Mouse (Mus musculus) layer of hippocampus, adult 9-10 months (tissue): ENCODE data around the gene Hacd2.

ENCODE experiments used
- DNase-seq: peaks from one replicate; pipeline ENCODE4 v3.0.0; 2022; ENCODE audit warnings: low spot score

Hacd2 gene

GRCm38 (mm10) chr16:35007361-35007760 lies 14.9 kb upstream of the Hacd2 start:
- DNase-seq, result no peak

DNA sequence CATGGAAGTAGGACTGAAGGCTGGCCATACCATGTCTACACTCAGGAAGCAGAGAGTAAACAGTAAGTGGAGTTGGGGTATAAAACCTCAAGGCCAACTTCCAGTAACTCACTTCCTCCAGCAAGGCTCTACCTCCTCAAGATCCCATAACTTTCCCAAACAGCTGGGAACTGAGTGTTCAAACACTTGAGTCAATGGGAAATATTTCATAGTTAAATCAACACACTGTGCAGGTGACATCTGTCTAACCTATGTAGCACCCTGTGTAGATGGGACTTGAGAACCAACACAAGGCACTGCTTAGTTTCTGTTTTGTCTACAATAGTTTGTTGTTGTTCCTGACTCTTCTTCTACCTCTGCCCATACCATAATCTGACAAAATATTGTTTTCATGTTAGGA lies 13.8 kb upstream of the Hacd2 start:
- no peak for DNase-seq

GRCm38 (mm10) chr16:35013501-35013900 lies 8.7 kb upstream of the Hacd2 start:
- DNase-seq, result no peak

DNA sequence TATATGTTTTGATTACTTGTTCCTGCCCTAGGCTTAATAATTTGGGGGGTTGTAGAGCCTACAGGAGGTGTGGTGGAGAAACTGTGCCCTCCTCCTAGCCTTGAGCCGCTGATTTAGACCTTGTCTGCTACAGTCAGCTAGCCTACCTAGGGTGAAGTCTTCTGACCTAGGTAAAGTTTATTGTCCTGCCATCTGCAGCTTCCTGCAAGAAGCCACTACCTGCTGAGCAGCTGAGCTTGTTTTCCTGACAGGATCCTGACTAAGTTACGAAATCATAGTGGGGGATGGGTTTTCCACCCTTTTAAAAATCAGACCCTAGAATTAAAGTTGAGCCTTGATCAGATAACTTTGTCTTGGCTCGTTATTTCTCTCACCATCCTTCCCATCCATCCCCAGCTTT lies 5.7 kb upstream of the Hacd2 start:
- DNase-seq, result no peak

GRCm38 (mm10) chr16:35018470-35018974 lies 3.7 kb upstream of the Hacd2 start:
- DNase-seq, result no peak

DNA sequence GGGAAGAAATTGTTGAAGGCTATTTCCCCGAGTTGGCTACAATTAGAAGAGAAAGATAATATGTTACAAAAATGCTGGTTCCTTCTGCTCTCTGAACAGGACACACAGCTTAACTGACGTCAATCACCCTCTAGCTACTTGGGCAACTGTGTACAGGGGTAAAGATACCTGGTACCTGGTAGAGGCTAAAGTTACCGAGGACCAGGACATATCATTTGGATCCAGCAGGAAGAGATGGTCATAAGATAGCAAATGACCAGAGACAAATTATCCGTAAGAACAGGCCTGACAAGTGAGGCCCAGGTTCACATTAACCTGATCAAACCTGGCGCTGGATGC lies 356 bp upstream of the Hacd2 start:
- DNase-seq, result no peak

- no peak for DNase-seq
Observed at GRCm38 (mm10) chr16:35023138-35023735, 1.0 kb downstream of the Hacd2 start.

- DNase-seq, result no peak
Observed at GRCm38 (mm10) chr16:35024300-35024699, 2.1 kb downstream of the Hacd2 start.

GRCm38 (mm10) chr16:35025347-35025746 lies 3.1 kb downstream of the Hacd2 start:
- no peak for DNase-seq

DNA sequence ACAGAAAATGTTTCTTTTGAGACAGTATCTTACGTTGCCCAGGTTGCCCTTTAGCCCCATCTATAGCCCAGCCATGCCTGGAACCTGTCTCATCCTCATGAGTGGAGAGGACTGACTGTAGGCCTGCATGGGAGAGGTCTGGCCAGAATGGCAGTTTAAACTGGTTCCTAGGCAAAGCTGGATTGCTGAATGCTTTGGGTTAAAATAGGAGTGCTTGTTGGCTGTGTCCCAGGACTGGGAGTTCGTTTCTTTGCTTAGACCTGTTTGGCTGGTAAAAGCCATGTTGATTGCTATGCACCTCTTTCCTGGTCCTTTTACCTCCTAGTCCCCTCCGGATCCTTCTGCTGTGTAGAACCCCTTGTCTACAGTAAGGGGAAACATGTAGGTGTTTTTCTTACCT lies 11.0 kb downstream of the Hacd2 start:
- DNase-seq, result no peak

DNA sequence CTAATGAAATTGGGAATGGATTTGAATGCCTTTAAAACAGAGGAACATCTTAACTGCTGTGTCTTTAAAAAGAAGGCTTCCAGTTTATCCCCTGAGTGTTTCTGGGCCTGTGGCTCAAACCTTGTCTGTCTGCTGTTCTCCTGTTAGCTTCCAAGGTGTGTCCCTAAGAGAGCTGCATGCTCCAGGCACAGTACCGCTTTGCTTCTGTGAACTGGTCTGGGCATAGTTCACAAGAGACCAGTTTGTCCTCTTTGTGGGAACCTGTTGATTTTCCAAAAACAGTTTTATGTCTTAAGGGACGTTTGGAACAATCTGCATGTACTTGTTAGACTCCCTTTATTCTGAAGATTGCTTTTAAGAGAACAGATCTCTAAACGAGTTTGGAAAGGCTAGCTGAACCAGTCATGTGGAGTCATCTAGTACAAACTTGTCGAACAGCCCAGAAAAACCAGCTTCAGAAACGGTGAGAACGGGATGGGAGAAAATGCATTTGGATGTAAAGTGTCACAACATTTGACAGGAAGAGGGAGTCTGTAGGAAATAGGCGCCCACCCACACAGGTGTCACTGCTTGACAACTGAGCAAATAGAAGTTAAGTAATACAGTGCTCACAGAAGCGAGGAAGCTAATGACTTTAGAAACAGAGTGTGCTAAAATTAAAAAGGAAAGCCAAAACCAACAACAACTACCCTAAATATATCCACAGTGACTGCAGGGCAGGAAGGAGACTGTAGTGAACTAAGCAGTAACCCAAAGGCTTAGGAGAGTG lies 11.8 kb downstream of the Hacd2 start:
- no peak for DNase-seq

GRCm38 (mm10) chr16:35034971-35035370 lies 12.7 kb downstream of the Hacd2 start:
- DNase-seq, result no peak

- no peak for DNase-seq
Observed at GRCm38 (mm10) chr16:35036754-35037153, 14.5 kb downstream of the Hacd2 start.

- DNase-seq, result no peak
Observed at GRCm38 (mm10) chr16:35038343-35039057, 16.3 kb downstream of the Hacd2 start.

DNA sequence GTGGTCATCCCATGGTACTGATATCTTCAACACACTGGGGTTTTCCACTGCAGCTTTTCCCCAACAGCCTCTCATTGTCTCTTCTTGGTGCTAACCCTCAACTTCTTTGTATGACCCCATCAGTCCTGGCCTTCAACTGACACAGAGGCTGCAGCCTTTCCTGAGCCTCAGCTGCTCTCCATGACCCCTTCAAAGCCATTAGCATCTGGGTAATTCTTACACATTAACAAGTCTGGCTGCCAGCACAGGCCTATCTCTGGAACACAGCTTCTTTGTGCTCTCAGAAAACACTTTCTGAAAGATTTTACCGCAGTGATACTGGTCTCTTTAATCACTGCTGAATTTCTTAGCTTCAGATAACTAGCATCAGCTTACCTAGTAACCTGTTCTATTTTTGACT lies 17.9 kb downstream of the Hacd2 start:
- no peak for DNase-seq

DNA sequence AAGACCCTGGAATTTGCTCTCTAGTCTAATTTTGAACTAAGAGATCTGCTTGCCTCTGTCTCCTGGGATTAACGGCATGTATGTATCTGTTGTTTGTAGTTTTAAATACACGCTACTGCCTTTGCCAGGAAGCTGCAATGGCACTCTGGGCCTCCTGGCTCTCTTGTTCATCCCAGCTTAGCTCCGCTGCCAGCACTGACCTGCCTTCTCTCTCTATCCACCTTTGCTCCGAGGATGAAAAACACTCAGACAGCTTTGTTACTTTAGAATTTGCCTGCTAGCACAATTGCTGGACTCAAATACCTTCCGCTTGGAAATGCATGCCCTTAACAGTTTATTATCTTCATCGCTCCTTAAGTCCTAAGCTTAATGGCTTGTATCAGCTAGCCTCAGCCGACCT lies 18.8 kb downstream of the Hacd2 start:
- DNase-seq, result no peak

DNA sequence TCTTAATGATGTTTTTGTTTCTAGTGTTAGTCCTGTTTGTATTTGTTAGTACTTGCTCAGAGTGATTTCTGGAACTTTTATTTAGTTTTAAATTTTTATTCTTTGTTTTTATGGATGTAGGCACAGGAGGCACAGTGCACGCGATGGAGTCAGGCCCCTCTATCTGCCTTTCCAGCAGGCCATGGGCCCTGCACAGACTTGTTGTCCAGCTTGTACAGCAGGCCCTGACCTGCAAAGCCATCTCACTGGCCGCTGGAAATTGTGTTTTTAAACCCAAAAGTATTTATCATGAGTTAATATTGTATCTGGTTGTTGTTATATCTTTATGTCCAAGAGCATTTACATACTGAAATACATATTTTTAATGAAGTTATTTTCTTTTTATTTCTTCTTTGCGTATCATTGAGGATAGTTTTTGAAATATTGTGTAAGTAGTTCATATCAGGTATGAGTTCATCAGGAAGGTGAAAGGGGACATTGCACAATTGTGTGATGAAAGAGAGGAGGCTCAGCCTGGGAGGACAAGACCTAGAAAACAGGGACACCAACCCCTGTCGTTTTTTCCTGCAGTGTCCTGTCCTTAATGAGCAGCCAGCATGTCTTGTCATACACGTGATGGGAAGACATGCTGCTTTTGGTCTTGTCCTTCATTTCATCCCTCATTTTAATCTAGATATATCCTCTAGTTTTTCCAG lies 24.0 kb downstream of the Hacd2 start:
- DNase-seq, result no peak

DNA sequence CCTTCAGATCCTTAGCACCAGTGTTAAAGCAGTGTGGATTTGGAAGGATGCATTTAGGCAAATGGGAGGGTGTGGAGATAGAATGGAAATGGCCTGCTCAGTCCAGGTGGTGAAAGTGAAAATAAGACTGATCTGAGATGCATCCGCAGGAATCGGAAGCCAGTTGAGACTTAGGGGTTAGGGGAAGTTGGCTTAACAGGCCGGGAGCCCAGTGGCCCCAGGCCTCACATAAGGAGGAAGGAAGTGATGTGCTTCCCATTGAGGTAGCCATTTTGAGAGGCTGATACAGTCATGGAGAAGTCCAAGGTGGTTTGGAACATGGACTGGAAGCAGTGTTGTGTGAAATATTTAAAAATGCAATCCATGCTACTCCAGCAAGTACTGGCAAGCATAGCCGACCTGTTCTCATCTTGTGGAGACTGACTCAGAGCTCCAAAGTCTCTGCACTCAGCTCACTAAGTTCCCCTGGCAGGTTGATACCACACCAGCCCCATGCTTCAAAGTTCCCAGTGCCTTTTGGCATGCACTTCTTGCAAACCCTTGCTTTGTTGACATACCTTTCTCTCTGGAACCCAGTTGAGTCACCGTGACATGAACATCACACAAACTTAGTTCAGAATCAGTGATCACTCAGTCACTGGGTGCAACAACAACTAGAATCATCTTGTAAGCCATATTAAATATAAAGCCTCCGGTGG lies 25.2 kb downstream of the Hacd2 start:
- DNase-seq, result no peak

- DNase-seq, result no peak
Observed at GRCm38 (mm10) chr16:35051066-35051465, 28.8 kb downstream of the Hacd2 start.

DNA sequence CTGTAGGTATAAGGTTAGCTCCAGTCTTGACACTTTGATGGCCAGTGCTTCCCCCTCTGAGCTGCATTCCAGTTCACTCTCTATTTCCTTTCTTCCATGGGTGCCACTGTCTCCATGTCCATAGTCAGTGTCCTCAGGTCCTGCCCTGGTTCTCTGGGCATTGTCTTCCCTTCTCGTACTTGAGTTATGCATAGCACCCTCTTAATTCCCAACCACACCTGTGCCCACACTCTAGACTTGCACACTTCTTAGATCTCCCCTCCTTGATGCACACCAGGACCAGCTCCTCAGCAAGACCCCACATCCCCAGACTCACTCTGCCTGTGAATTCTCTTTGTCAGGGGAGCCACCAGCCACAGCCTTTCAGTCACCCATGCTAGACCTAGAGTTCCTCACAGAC lies 30.0 kb downstream of the Hacd2 start:
- no peak for DNase-seq

DNA sequence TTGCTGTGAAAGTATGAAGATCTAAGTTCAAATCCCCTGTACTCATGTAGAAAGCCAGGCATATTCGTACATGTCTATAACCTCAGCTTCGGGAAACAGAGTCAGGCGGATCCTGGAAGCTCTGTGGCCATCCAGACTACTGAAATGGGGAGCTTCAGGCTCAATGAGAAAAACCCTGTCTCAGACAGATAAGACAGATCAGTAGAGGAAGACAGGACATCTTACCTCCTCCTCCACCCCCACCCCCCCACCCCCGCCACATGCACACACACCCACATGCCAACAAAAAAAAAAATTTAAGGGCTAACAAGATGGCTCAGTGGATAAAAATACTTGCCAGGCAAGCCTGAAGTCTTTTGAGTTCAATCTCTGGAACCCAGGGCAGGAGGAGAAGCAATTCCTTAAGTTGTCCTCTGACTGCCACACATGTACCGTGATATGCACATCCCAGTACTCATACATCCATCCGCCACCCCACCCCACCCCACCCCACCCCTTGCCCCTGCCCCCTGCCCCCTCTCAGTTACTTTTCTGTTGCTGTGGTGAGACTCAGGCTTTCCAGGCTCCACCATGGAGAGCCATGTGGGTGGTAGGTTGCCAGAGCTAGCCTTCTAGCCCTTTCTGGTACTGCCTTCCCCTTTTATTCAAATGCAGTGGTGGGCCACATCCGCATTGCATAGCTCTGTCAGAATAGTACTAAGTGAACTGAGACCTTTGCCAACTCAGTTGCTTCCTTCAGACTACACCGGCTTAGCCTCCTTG lies 32.4 kb downstream of the Hacd2 start:
- no peak for DNase-seq
